Mouse (Mus musculus) cerebellum, postnatal 25 days (tissue): Measurements from ENCODE around the gene Cd247.

Experiments used
- DNase-seq, 2 experiments: peaks; one replicate each; pipeline ENCODE4 v3.0.0; 2021; ENCODE audit warnings: mixed read lengths in 2 of 2

The Cd247 gene

GRCm38 (mm10) chr1:165828173-165828572 is 39.7 kb downstream of the Cd247 start:
- no peak for DNase-seq

DNA sequence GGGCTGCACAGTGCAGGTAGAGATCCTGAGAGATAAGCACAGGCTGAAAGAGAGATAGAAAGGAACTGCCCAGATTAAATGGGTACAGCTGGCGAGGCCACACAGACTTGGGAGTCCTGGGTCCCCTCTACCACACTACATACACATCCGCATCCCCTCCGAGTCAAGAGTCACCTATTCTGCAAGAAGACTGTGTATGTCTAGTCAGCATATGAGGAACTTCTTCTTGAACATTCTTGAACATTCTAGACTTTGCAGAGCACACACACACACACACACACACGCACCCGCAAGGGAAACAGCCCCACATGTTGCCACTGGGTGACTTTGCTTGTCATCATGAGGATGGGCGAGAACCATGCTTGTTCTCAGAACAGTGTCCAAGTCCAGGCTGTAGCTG is 40.1 kb downstream of the Cd247 start:
- no peak for DNase-seq

GRCm38 (mm10) chr1:165829890-165830289 is 41.4 kb downstream of the Cd247 start:
- no peak for DNase-seq

DNA sequence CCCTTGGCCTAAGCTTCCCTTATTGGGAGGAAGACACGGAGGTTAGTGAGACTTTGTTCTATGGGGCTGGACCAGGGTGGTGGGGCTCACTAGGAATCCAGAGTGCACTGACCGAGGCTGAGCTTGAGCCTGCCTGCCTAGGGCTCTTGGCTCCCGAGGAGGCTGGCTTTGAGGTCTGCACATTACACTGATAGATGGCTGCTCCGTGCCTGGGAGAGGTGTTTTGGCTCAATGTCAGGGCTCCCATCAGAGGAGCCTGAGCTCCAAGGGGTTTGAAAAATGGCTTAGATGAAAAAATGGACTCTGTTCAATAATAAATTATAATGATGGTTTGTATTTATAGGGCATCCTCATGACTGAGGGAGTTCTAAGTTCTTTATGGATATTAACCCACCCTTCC is 44.8 kb downstream of the Cd247 start:
- DNase-seq, result no peak

- DNase-seq, result no peak
Observed at GRCm38 (mm10) chr1:165833910-165834632, 45.6 kb downstream of the Cd247 start.

DNA sequence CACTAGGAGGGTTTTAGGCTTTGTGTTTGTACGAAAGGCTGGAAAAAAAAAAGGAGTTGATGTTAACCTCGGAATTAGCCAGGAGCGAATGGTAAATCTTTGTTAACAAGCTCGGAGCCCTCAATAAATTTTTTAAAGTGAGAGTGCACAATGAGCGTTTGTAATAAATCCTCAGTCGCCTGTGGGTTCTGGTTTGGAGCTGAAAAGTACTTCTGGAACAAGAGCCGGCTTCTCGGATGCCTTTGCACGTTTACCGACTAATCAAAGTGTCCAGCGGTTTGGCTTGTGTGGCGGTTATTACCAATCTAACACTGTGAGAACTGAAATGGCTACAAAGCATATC is 46.1 kb downstream of the Cd247 start:
- DNase-seq, result no peak

GRCm38 (mm10) chr1:165836461-165836860 is 48.0 kb downstream of the Cd247 start:
- DNase-seq, result no peak

GRCm38 (mm10) chr1:165837546-165837945 is 49.1 kb downstream of the Cd247 start:
- DNase-seq, result no peak

DNA sequence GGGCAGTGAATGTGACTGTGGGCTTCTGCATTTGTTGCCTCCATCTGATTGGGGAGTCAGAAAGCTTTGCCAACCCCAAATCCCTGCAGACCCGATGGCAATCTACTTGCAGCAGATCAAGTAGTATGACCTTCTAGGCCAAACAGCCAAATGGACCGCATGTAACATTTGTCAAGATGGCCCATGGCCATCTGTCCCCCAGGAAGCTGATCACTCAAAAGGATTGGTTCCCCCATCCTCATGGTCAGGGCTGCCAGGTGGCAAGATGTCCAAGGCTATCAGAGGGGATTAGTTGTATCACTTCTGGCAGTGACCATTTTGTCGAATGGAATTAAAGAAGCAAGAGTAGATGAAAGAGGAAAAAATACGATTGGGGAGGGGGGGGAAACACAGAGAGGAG is 50.7 kb downstream of the Cd247 start:
- no peak for DNase-seq

DNA sequence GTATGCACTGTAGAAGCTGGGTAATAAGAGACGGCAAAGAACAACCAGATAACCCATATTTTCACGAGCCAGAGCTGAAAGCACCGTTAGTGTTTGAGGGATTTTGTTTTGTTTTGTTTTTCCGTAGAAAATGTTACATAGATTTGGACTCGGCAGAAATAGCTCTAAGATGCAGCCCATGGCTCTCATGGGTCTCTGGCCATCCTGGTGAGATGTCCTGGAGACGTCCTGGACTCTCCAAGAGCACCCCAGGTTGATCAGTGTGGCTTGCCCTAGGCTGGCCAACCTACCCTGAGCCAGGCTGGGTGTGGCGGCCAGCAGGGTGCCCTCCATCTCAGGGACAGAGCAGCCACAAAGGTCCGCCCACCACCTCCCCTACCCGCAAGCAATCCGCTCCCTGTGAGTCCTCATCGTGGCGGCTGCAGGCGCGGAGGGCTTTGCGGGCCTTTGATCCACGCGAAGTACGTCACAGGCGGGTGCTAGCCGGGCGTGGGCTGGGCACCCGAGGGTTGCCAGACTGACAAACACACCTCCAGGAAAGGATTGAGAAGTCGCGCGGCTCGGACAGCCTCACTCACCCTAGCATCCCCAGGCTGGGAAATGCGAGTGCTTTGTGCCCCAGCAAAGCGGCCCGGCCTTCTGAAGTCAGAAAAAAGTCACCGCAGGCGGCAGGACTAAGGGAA is 52.2 kb downstream of the Cd247 start:
- peak; percentile 28 to 31 for DNase-seq

DNA sequence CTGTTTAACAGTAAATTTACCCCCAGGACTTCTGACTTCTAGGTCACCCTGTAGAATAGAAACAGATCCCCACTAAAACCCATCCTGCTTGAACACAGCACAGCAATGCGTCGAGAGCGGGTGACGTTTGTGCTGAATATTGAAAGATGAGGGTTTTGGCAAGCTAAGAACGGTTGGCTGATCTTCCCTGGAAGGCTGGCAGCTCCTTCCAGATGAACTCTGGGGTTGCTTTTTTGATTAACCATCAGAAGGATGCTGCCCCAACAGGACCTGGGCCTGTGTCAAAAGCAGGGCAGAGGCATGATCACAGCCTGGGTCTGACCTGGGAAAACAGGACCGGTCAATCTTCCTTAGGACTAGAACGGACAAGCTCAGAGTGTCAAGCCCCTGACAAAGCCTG is 53.7 kb downstream of the Cd247 start:
- DNase-seq, result no peak

- no peak for DNase-seq
Observed at GRCm38 (mm10) chr1:165843586-165843985, 55.1 kb downstream of the Cd247 start.

- peak in 1 of 2 experiments; percentile 17 for DNase-seq
Observed at GRCm38 (mm10) chr1:165844466-165844951, 56.0 kb downstream of the Cd247 start.

- DNase-seq, result peak in 1 of 2 experiments; percentile 22
Observed at GRCm38 (mm10) chr1:165844956-165845355, 56.5 kb downstream of the Cd247 start.

- no peak for DNase-seq
Observed at GRCm38 (mm10) chr1:165845366-165845765, 56.9 kb downstream of the Cd247 start.

DNA sequence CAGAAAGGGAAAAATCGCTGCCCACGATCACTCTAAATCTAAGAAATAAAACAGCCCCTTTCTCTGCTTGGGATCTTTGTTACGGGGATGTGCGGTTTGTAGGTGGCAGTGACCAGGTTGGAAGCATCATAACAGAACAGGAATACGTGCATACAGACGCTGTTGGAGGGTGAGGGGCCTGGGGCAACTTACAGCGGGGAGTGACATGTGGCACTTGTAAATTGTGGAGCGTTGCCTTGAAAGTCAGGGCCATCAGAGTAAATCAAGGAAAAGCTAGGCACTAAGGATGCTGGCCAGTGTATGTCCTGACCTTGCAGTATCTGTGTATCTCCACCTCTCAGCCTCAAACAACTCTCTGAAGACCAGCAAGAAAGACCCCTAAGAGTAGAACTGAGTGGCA is 59.9 kb downstream of the Cd247 start:
- DNase-seq, result no peak

DNA sequence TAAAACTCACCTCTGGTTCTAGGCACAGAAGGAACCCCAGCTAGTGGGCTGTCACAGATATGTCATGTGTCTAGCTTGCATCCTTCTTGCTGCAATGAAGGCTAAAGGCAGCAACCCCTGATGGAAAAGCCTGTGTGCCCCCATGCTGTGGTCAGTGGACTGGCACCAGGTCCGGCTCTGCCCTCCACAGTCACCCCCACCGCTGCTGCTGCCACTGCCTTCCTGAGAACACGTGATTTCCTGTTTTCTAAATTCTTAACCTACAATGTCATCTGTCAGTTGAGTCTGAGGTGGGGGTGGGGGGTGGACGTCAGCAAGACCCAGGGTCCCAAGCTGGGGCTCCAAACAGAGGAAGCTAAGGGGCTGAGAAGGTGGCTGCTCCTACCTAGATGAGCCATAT is 60.4 kb downstream of the Cd247 start:
- DNase-seq, result no peak

DNA sequence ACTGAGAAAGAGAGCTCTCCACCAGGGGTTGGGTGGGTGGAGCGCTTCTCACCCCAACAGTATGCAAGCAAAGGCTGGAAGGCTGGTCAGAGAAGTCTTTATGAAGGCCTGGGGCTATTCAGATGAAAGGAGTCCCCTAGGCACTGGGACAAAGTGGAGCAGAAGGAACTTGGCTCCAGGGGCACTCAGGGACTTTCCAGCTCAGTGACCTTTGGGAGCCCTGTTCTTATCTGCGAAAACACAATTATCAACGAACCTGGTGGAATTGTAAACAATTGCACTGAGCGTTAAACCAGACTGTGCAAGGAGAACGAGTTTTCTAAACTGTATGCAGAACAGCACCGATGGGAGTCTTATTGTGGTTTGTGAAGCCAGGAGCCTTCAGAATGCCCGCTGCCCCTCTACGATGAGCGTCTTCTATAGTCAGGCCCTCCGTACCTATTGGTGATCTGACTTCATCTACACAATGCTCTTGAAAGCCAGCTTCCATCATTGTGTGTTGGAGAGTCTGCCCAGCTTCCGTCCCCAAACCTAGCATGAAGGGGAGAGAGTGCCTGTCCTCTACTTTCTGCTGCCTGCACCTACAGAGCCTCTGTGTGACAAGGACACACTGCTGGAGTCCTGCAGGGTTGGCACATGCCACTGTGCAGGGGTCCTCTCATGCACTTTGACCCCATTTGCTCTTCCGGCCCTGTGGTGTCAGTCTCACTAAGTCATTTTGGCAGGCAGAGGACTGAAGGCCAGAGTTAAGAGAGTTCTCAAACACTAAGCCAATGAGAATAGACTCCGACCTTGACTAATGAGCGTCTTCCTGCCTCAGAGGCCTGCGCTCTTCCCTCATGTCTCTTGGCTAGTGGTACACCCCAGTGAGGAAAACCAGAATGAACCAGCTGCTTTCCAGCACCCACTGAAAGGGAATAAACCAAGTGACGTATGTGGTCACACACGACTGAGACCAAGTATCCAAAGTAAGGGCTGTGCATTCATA is 61.3 kb downstream of the Cd247 start:
- no peak for DNase-seq

GRCm38 (mm10) chr1:165852131-165852530 is 63.6 kb downstream of the Cd247 start:
- DNase-seq, result no peak

- DNase-seq, result no peak
Observed at GRCm38 (mm10) chr1:165853131-165853721, 64.7 kb downstream of the Cd247 start.

DNA sequence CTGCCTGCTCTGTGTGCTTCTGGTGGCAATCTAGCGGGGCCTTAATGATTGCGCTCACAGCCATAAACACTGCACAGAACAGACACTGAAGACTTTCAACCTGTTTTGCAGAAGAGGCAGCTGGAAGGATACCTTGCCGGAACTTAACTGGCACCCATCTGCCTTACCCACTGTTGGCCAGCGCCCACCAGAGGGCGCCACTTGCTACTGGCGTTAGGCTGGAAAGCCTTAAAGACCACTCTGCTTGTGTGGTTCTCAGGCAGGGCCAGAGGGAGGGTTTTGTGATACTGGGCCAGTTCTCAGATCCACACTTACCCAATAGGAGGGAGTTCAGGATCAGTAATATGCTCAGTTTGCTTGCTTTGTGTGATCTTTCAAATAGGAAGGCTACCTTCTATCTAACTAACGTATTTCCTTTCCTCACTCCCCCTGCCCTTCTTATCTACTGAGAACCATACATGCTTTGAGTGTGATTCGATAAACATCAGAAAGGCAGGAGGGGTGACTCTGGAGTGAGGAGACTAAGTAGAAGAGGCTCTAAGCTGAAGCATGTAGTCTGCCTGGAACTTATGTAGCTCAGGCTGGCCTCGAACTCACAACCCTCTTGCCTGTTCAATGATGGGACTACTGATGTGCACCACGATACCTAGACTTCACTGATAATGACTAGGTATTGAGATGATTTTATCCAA is 65.4 kb downstream of the Cd247 start:
- DNase-seq, result peak; percentile 69 to 86
